Mouse (Mus musculus): ENCODE results near the gene Rsph6a. TPM values are rescaled to one million over a fixed set of nuclear protein-coding genes. Genes with fewer than 3 reads are reported as not detected.

Rsph6a gene
- polyA plus RNA-seq, 1 experiment from 2014 or later, result not detected

DNA sequence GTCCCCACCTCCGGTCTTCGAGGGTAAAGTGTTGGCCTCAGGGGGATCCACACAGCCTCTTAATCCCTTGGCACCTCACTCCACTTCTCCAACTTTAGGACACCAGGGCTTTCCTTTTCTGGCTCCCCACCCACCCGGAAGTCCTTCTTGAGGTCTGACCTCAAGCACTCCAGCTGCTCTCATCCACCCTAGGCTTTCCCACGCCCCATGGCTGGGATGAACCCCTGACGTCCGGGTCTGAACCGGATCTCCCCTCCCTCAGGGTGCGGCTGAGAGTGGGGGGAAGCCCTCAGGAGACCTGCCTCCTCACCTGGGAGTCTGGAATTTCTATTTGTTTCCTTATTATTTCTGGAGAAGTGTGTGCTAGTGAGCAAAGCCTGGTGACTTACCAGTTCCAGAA, 33.4 kb upstream of the Rsph6a start:
- H3K4me1 ChIP-seq (replicated peaks), result peaks cover 19% of the 10 kb centered on the region
- H3K27ac ChIP-seq, result no peak overlapping the region
- no peak overlapping the region for H3K9ac ChIP-seq (replicated peaks)
- peaks cover 47% of the 10 kb centered on the region for H3K27me3 ChIP-seq
- no peak overlapping the region for H3K4me3 ChIP-seq (replicated peaks)
- no peak overlapping the region for H3K4me2 ChIP-seq
- ATAC-seq (ENCODE audit: insufficient number of reproducible peaks, insufficient read depth, low FRiP score, low TSS enrichment, low read depth), result no peak
- H3K9me3 ChIP-seq, result no peaks in the 10 kb centered on the region
- H3K36me3 ChIP-seq, result no peaks in the 10 kb centered on the region
- 20% methylated on average over 8 of the region's 8 CpGs for WGBS

DNA sequence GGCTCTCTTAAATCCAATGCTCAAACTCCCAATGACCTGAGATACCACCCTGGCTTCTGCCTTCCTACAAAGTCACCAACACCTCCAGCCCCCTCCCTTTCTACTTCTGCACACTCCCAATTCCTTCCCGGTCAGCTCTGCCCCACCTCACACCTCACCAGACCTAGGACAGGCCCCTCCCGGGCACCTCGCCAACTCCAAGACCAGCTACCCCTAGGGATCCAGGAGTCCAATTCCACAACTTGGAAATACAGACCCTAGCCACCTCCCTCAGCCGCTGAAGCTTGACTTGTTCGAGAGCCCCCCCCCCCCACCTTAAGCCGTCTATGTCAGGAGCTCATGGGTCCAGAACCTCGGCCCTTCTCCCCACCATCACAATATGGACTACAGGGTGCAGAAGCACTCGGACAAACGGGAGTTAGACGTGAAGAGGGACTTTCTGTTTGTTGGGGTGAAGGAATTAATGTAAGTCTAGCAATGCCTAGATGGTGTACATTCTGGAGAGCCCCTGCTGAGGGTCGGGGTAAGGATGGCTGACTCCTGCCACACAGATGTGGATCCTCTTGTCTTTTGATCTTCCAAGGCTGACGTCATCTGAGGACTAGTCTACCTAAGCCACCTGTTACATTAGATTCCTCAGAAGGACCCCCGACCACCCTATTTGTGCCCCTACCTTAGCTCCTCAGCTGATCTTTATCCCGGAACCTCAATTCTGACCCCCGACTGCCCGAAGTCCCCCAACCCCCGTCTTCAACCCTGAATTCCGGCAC, 32.1 kb upstream of the Rsph6a start:
- 54% methylated on average over 18 of the region's 18 CpGs for WGBS
- Histone ChIP-seq H3K4me1 (replicated peaks) (peaks cover 22% of the 10 kb centered on the region), H3K9me3 (no peaks in the 10 kb centered on the region), H3K27ac (no peak overlapping the region), H3K9ac (replicated peaks) (no peak overlapping the region), H3K36me3 (no peaks in the 10 kb centered on the region), H3K27me3 (peaks cover 47% of the 10 kb centered on the region), H3K4me3 (replicated peaks) (peak overlapping the region; percentile 95), H3K4me2 (0 out of 2 replicates have a peak overlapping the region, but pooled peaks have one; percentile 6)
- no peak for ATAC-seq (ENCODE audit: insufficient number of reproducible peaks, insufficient read depth, low FRiP score, low TSS enrichment, low read depth)

DNA sequence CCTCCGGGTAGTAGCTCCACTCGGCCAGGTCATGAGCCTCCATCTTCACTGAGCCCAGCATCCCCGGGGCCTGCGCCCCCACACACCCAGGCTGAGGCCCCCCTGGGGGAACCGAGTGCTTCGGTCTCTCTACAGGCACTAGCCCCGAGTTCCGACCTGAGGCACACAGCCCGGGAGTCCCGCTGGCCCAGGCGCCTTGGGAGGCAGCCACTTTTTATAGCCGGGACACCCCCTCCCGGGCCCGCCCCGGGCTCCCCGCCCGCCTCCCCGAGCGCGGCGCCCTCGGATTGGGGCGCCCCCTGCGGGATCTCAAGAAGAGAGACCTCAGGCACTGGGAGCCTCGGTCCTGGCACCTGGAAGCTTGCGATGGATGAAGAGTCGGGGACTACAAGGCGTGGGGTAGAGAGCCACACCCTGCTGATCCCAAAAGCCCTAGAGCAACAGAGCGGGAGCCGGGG, 31.1 kb upstream of the Rsph6a start, which contains the start of gene Foxa3:
Gene Foxa3, minus strand, starts transcription at position 182 of the 458 bp plus-strand sequence.
- peaks cover 47% of the 10 kb centered on the region for H3K27me3 ChIP-seq
- peak within 1 kb of the TSS; percentile 91 for H3K9ac ChIP-seq (replicated peaks)
- H3K4me2 ChIP-seq, result peak within 1 kb of the TSS; percentile 78
- peaks cover under 1% of the 10 kb centered on the region; the same call in 1 of the 2 replicates for H3K36me3 ChIP-seq
- ATAC-seq (ENCODE audit: insufficient number of reproducible peaks, insufficient read depth, low FRiP score, low TSS enrichment, low read depth), result 0 out of 2 replicates have a peak, but pooled peaks have one; percentile 3
- H3K9me3 ChIP-seq, result no peaks in the 10 kb centered on the region
- H3K4me1 ChIP-seq (replicated peaks), result peaks cover 22% of the 10 kb centered on the region
- peak within 1 kb of the TSS; percentile 72 for H3K27ac ChIP-seq
- WGBS, result 3% methylated on average over 30 of the region's 30 CpGs
- H3K4me3 ChIP-seq (replicated peaks), result peak within 1 kb of the TSS; percentile 95

DNA sequence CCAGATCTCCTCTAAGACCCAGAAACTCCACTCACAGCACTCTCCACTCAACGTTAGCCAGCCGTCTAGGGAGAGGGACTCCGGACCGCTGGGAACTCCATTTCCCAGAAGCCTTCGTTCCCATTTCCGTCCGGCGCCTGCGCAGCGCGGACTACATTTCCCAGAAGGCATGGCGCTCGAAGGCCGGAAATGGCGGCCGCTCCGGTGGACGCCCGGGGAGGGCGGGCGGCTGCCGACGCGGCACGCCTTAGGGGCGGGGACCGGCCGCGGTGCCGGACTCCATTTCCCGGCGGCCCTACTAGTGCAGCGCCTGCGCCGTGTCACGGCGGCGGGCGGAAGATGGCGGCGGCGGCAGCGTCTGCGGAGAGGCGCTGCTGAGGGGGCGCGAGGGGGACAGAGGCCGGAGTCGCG, 30.4 kb upstream of the Rsph6a start, which contains the start of gene Sympk:
Gene Sympk, plus strand, starts transcription at position 282 of the 411 bp plus-strand sequence.
- Histone ChIP-seq H3K4me3 (replicated peaks) (peak within 1 kb of the TSS; percentile 95), H3K4me1 (replicated peaks) (peaks cover 22% of the 10 kb centered on the region), H3K36me3 (peaks cover 8% of the 10 kb centered on the region), H3K27me3 (peaks cover 47% of the 10 kb centered on the region), H3K9ac (replicated peaks) (peak within 1 kb of the TSS; percentile 91), H3K27ac (peak within 1 kb of the TSS; percentile 72), H3K4me2 (peak within 1 kb of the TSS; percentile 78), H3K9me3 (no peaks in the 10 kb centered on the region)
- ATAC-seq (ENCODE audit: insufficient number of reproducible peaks, insufficient read depth, low FRiP score, low TSS enrichment, low read depth), result peak; percentile 94
- WGBS, result under 1% methylated on average over 37 of the region's 50 CpGs

DNA sequence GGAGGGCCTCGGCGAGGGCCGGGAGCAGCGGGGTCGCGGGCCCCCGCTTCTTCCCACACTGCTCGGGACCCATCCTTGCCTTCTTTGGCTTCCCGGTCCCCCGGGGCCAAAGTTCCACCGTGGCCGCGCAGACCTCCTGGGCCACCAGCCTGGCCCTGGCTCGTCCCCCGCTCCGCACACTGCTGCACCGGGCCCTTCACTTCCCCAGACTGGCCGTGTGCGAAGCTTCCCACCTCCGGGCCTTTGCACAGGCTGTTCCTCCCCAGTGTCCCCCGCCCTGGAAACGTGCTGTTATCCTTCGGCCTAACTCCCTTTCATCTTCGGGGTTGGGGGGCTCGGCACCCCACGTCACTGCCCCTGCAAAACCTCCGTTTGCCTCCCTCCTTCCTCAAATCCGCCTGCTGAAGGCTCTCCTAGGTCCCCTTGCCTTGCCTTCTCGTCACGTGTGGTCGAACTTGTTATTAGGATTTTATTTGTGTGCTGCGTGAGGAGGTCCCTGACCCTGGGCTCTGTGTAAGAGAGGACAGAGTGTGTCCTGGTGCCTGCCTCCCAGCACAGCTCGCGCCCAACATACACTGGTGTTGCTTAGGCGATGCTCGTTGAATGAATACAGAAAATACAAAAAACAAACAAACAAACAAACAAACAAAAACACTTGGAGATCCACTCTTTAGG, 29.8 kb upstream of the Rsph6a start:
- Histone ChIP-seq H3K4me1 (replicated peaks) (peaks cover 22% of the 10 kb centered on the region), H3K27me3 (peaks cover 42% of the 10 kb centered on the region), H3K4me3 (replicated peaks) (peak overlapping the region; percentile 95), H3K4me2 (peak overlapping the region; percentile 78), H3K9me3 (no peaks in the 10 kb centered on the region), H3K36me3 (peaks cover 14% of the 10 kb centered on the region), H3K27ac (peak overlapping the region; percentile 72), H3K9ac (replicated peaks) (peak overlapping the region; percentile 91)
- peak; percentile 61 for ATAC-seq (ENCODE audit: insufficient number of reproducible peaks, insufficient read depth, low FRiP score, low TSS enrichment, low read depth)
- 2% methylated on average over 36 of the region's 36 CpGs for WGBS

DNA sequence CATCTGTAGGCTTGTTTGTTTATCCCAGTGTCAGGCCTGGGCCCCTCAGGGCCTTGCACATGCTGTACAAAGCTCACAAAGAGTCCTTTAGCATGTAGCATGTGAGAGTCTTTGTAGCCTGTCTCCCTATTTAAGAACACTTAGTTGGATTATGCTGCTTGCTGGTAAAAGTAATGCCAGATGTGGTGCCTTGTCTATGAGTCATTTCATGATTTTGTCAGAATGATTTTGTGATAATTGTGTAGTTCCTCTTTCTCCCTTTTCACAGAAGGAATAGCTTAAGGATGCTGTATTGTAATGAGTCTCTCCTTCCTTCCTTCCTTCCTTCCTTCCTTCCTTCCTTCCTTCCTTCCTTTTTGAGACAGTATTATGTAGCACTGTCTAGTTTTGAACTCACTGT, 26.4 kb upstream of the Rsph6a start:
- H3K27ac ChIP-seq, result no peak overlapping the region
- no peak for ATAC-seq (ENCODE audit: insufficient number of reproducible peaks, insufficient read depth, low FRiP score, low TSS enrichment, low read depth)
- no peak overlapping the region for H3K4me3 ChIP-seq (replicated peaks)

DNA sequence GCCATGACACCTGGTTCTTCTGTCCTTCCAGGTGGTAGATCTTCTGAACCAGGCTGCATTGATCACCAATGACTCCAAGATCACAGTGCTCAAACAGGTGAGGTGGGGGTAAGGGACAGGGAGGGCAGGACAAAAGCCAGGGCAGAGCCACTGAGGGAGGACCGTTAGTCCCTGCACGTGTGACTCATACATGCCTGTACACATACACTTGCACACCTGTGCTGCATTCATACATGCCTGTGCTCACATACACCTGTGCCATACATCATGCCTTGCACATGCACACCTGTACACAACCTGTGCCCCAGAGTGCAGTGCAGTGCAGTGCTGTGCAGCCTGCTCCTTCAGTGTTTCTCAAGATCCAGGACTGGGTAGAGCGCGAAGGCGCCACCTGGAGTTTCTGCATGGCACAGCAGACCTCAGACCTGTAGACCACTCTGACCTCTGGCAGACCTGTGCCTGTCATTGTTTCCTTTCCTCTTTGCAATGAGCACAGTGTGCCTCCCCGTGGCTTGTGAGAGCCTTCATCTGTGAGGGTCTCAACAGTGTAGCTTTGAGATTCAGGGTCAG, 25.3 kb upstream of the Rsph6a start:
- Histone ChIP-seq H3K27me3 (no peaks in the 10 kb centered on the region), H3K27ac (no peak overlapping the region), H3K9me3 (no peaks in the 10 kb centered on the region), H3K4me1 (replicated peaks) (peaks cover 17% of the 10 kb centered on the region), H3K36me3 (peaks cover 59% of the 10 kb centered on the region), H3K4me2 (no peak overlapping the region), H3K4me3 (replicated peaks) (no peak overlapping the region), H3K9ac (replicated peaks) (no peak overlapping the region)
- 68% methylated on average over 6 of the region's 6 CpGs for WGBS
- peak; percentile 48; the same call in 1 of the 2 replicates for ATAC-seq (ENCODE audit: insufficient number of reproducible peaks, insufficient read depth, low FRiP score, low TSS enrichment, low read depth)

More for the DNA sequence above, 26.4 kb upstream of the Rsph6a start:
- Histone ChIP-seq H3K27me3 (peaks cover 9% of the 10 kb centered on the region), H3K4me2 (no peak overlapping the region), H3K4me1 (replicated peaks) (peaks cover 22% of the 10 kb centered on the region), H3K9ac (replicated peaks) (no peak overlapping the region), H3K36me3 (peaks cover 48% of the 10 kb centered on the region), H3K9me3 (no peaks in the 10 kb centered on the region)

DNA sequence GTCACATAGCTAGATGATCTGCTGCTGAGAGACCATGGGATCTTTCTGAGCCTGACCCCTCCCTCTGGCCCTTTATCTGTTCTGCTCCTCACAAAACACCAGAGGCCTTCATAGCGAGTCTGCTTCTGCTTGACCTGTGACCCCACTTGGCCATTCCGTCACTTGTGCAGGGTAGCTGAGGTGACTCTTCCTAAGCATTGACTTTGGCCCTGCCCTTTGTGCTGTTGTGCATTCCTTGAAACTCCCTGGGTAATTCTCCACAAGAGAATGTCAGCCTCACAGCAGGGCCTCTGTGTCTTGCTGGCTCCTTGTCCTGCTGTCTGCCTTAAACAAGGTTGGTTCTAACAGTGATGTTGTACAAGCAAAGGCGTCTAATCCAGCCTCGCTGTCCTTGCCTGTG, 22.8 kb upstream of the Rsph6a start:
- peaks cover 83% of the 10 kb centered on the region for H3K36me3 ChIP-seq
- 84% methylated on average over 4 of the region's 4 CpGs for WGBS
- no peak overlapping the region for H3K4me2 ChIP-seq
- H3K4me1 ChIP-seq (replicated peaks), result no peaks in the 10 kb centered on the region
- H3K9ac ChIP-seq (replicated peaks), result no peak overlapping the region
- no peak overlapping the region for H3K4me3 ChIP-seq (replicated peaks)
- ATAC-seq (ENCODE audit: insufficient number of reproducible peaks, insufficient read depth, low FRiP score, low TSS enrichment, low read depth), result no peak
- H3K9me3 ChIP-seq, result no peaks in the 10 kb centered on the region
- no peak overlapping the region for H3K27ac ChIP-seq
- H3K27me3 ChIP-seq, result no peaks in the 10 kb centered on the region

DNA sequence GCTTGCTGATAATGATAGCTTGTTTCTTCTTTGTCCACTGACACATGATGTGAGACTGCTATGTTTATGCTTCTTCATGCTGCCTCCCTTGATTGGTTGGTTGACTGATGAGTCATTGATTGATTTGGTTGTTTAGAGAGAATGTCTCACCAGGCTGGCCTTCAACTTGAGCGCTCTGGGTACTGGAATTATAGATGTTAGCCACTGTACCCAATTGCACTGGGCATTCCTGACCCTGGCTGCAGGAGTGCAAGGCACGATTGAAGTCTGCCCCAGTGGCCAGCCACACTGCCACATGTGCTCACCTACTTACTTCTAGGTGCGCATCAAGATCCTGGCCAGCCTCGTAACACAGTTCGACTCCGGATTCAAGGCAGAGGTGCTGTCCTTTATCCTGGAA, 9.9 kb upstream of the Rsph6a start:
- Histone ChIP-seq H3K4me3 (replicated peaks) (no peak overlapping the region), H3K36me3 (peaks cover 100% of the 10 kb centered on the region), H3K27me3 (no peaks in the 10 kb centered on the region), H3K4me1 (replicated peaks) (no peaks in the 10 kb centered on the region), H3K4me2 (no peak overlapping the region), H3K27ac (no peak overlapping the region), H3K9me3 (no peaks in the 10 kb centered on the region), H3K9ac (replicated peaks) (no peak overlapping the region)
- ATAC-seq (ENCODE audit: insufficient number of reproducible peaks, insufficient read depth, low FRiP score, low TSS enrichment, low read depth), result no peak
- WGBS, result 97% methylated on average over 6 of the region's 6 CpGs

DNA sequence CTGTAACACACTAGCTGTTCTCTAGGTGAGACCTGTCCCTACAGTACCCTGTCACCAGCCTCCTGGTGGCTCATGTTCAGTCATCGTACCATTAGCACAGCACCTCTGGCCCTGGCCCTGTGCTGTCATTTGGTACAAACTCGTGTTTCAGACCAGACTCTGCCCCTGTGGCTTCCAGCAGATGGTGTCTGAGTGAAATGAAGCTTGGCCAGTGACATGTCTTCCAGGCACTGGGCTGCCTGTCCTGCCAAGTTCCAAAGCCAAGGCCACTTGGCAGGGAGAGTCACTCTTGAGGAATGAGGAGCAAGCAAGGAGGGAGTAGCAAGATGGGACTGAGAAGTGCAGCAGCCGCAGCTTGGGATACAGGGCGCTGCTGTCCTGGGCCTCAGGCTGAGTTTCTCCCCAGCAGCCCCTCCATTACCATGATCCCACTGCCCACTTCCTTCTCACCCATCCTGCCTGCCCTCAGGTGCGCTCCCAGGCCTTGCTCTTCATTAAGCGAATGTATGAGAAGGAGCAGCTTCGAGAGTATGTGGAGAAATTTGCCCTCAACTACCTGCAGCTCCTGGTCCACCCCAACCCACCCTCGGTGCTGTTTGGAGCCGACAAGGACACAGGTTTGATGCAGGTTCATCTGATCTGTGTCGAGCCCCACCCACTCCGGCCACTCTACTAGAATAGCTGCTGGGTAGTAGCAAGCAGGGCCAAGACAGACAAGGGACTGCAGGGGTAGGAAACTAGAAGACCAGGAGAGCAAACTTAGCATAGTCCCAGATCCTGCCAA, 8.0 kb upstream of the Rsph6a start:
- Histone ChIP-seq H3K9me3 (no peaks in the 10 kb centered on the region), H3K27me3 (no peaks in the 10 kb centered on the region), H3K36me3 (peaks cover 100% of the 10 kb centered on the region), H3K27ac (no peak overlapping the region), H3K4me2 (no peak overlapping the region), H3K4me1 (replicated peaks) (no peaks in the 10 kb centered on the region), H3K9ac (replicated peaks) (no peak overlapping the region), H3K4me3 (replicated peaks) (no peak overlapping the region)
- WGBS, result 92% methylated on average over 11 of the region's 11 CpGs
- ATAC-seq (ENCODE audit: insufficient number of reproducible peaks, insufficient read depth, low FRiP score, low TSS enrichment, low read depth), result no peak
